ENCODE assay signal across 10 mouse cellular contexts in the genomic region with DNA sequence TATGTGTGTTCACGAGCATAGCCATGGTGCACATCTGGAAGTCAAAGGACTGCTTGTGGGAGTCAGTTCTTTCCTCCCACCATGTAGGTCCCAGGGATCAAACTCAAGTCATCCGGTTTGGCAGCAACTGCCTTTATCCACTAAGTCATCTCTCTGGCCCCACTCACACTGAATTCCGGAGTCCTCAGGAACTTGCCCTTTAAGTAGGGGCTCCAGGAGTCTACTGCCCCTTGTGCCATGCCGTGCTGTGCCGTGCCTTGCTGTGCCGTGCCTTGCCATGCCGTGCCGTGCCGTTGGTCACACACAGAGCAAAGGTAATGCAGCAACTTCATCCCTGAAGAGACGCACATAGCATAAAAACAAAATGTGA. TPM values are rescaled to one million over a fixed set of nuclear protein-coding genes. Genes with fewer than 3 reads are reported as not detected.
DNase-seq lines count a peak whose midpoint lies in the region; ATAC-seq and TF ChIP-seq lines count a peak whose summit lies in the region.
"Had no signal": no experiment of that assay in that cellular context is flagged by ENCODE, and none has a peak within 500 bp of the region (broad histone marks: within the 10 kb centered on the region; RNA-seq: fewer than 3 reads in every experiment).

No protein-coding gene starts in this region.

- no peaks in the 10 kb centered on the region for H3K27me3 ChIP-seq in heart, embryonic 12.5 days (replicated peaks)
- H3K27me3 ChIP-seq in heart, adult 2 months (ENCODE audit: control insufficient read depth, insufficient read depth, low read length), result no peaks in the 10 kb centered on the region
- no peaks in the 10 kb centered on the region for H3K27me3 ChIP-seq in embryonic facial prominence, embryonic 10.5 days (replicated peaks; ENCODE audit: low read depth, poor library complexity, severe bottlenecking)
- H3K27me3 ChIP-seq in forebrain, embryonic 14.5 days (replicated peaks; ENCODE audit: control insufficient read depth, insufficient read depth, low read length), result 0 out of 2 replicates have a peak, but pooled peaks cover 3% of the 10 kb centered on the region

- TF ChIP-seq CTCF in heart, adult 2 months (IDR thresholded peaks at IDR 0.05), result no peak

- no peak for DNase-seq in heart, adult 2 months
- peak; percentile 72 for DNase-seq in 3T3-L1 (ENCODE audit: low read depth, low spot score)
- peak; percentile 40 for DNase-seq in embryonic facial prominence, embryonic 10.5 days (ENCODE audit: low spot score)
- DNase-seq in kidney, postnatal 10 days, result peak; percentile 46
- DNase-seq in thymus, postnatal 25 days, result no peak
- DNase-seq in right cerebral cortex, postnatal 14 days, result no peak
- DNase-seq in forebrain, embryonic 14.5 days (ENCODE audit: low spot score), result no peak
- DNase-seq: cerebellum, adult 11 months had no signal

- H3K9me3 ChIP-seq in heart, embryonic 12.5 days (replicated peaks), result no peaks in the 10 kb centered on the region; the same call in 1 of the 2 replicates
- no peaks in the 10 kb centered on the region for H3K9me3 ChIP-seq in embryonic facial prominence, embryonic 10.5 days
- no peaks in the 10 kb centered on the region for H3K9me3 ChIP-seq in forebrain, embryonic 14.5 days (replicated peaks; ENCODE audit: control insufficient read depth, low read length)
- H3K9me3 ChIP-seq: G1E had no signal

- H3K4me2 ChIP-seq in heart, embryonic 12.5 days, result peak overlapping the region; percentile 59
- no peak overlapping the region for H3K4me2 ChIP-seq in forebrain, embryonic 14.5 days (ENCODE audit: low read length)

- H3K4me1 ChIP-seq in heart, embryonic 12.5 days (replicated peaks), result peaks cover 24% of the 10 kb centered on the region
- peaks cover 4% of the 10 kb centered on the region for H3K4me1 ChIP-seq in heart, adult 2 months (ENCODE audit: control insufficient read depth, insufficient read depth, low read length)
- peaks cover 37% of the 10 kb centered on the region for H3K4me1 ChIP-seq in embryonic facial prominence, embryonic 10.5 days
- H3K4me1 ChIP-seq in forebrain, embryonic 14.5 days (ENCODE audit: control insufficient read depth, insufficient read depth, low read length), result no peaks in the 10 kb centered on the region

- intact Hi-C loops in heart, adult 2 months (cut with DNase I), result no loop called here

- TF ChIP-seq POLR2A in heart, adult 2 months (IDR thresholded peaks at IDR 0.05; ENCODE audit: insufficient read depth, low read depth, low read length), result no peak

- 17% methylated on average over 10 of the region's 10 CpGs for WGBS in heart, embryonic 12.5 days
- 19% methylated on average over 10 of the region's 10 CpGs for WGBS in heart, adult 2 months
- WGBS in embryonic facial prominence, embryonic 10.5 days, result 19% methylated on average over 10 of the region's 10 CpGs
- 60% methylated on average over 10 of the region's 10 CpGs for WGBS in forebrain, embryonic 14.5 days

- no peak overlapping the region for H3K27ac ChIP-seq in heart, embryonic 12.5 days (ENCODE audit: poor library complexity, severe bottlenecking)
- no peak overlapping the region for H3K27ac ChIP-seq in heart, adult 2 months
- H3K27ac ChIP-seq in embryonic facial prominence, embryonic 10.5 days (replicated peaks), result peak overlapping the region; percentile 79
- no peak overlapping the region for H3K27ac ChIP-seq in forebrain, embryonic 14.5 days (ENCODE audit: low read depth, low read length)

- no peaks in the 10 kb centered on the region for H3K79me2 ChIP-seq in heart, adult 2 months (replicated peaks; ENCODE audit: control insufficient read depth, insufficient read depth, low read length)

- ATAC-seq in heart, embryonic 12.5 days (ENCODE audit: insufficient number of reproducible peaks, low FRiP score), result peak; percentile 42; the same call in 1 of the 2 replicates
- no peak for ATAC-seq in forebrain, embryonic 14.5 days

- no peak for TF ChIP-seq EP300 in heart, adult 2 months (IDR thresholded peaks at IDR 0.05; ENCODE audit: insufficient read depth, low read depth, low read length)

- no peak overlapping the region for H3K9ac ChIP-seq in heart, embryonic 12.5 days
- H3K9ac ChIP-seq in heart, adult 2 months (ENCODE audit: low read depth, low read length), result no peak overlapping the region
- H3K9ac ChIP-seq in forebrain, embryonic 14.5 days (ENCODE audit: low read length), result no peak overlapping the region

- H3K4me3 ChIP-seq in heart, embryonic 12.5 days, result peak overlapping the region; percentile 30
- no peak overlapping the region for H3K4me3 ChIP-seq in heart, adult 2 months
- peak overlapping the region; percentile 38 for H3K4me3 ChIP-seq in embryonic facial prominence, embryonic 10.5 days
- H3K4me3 ChIP-seq in forebrain, embryonic 14.5 days (ENCODE audit: low read depth, low read length), result no peak overlapping the region

- H3K36me3 ChIP-seq in heart, embryonic 12.5 days, result no peaks in the 10 kb centered on the region
- H3K36me3 ChIP-seq in heart, adult 2 months (ENCODE audit: control insufficient read depth, insufficient read depth, low read length), result no peaks in the 10 kb centered on the region
- no peaks in the 10 kb centered on the region for H3K36me3 ChIP-seq in embryonic facial prominence, embryonic 10.5 days (replicated peaks)
- no peaks in the 10 kb centered on the region for H3K36me3 ChIP-seq in forebrain, embryonic 14.5 days (ENCODE audit: control insufficient read depth, insufficient read depth, low read length)
- H3K36me3 ChIP-seq: G1E had no signal

RNA-seq across cellular contexts. Expression of gene Prtg, which starts 15.5 kb away (rescaled TPM):
- 2.2 and 2.7 TPM in 2 replicates for polyA plus RNA-seq in heart, embryonic 12.5 days (2016; fragmentation: Nextera tagmentation; extraction: Ambion mirVana)
- under 1 TPM; 0.02 to 0.05 TPM for total RNA-seq in heart, adult 2 months (2021)
- polyA plus RNA-seq in heart, adult 2 months (2012; rRNA removed), result 0.12 and 0.27 TPM in 2 replicates
- 9.5 and 15.1 TPM in 2 replicates for polyA plus RNA-seq in embryonic facial prominence, embryonic 10.5 days (2016; fragmentation: Nextera tagmentation; extraction: Ambion mirVana)
- polyA plus RNA-seq in forebrain, embryonic 14.5 days (2014; fragmentation: Nextera tagmentation; extraction: Ambion mirVana), result 0.36 TPM in 2 replicates
- polyA plus RNA-seq: G1E had no signal

Comparison
In these comparisons a context has a peak if more than half of its experiments do, and no peak if none do; other contexts are left out.
1. H3K4me3 ChIP-seq: peak in heart, embryonic 12.5 days (single experiment) and embryonic facial prominence, embryonic 10.5 days (single experiment); none in heart, adult 2 months (single experiment) and forebrain, embryonic 14.5 days (single experiment).
2. DNase-seq: peak in 3T3-L1 (single experiment), embryonic facial prominence, embryonic 10.5 days (single experiment) and kidney, postnatal 10 days (single experiment); none in heart, adult 2 months (0 of 2), thymus, postnatal 25 days (single experiment), right cerebral cortex, postnatal 14 days (single experiment) and forebrain, embryonic 14.5 days (single experiment).